Mouse (Mus musculus): Measurements from ENCODE around the gene Ufc1.

The Ufc1 gene

GRCm38 (mm10) chr1:171268341-171268740 lies 26.5 kb downstream of the Ufc1 start:
- DNase-seq: no peak

- DNase-seq: no peak
Observed at GRCm38 (mm10) chr1:171265971-171266744, 28.7 kb downstream of the Ufc1 start.

GRCm38 (mm10) chr1:171263666-171264461 lies 31.0 kb downstream of the Ufc1 start:
- DNase-seq: no peak

GRCm38 (mm10) chr1:171263185-171263611 lies 31.6 kb downstream of the Ufc1 start:
- no peak for DNase-seq

- no peak for DNase-seq
Observed at GRCm38 (mm10) chr1:171262594-171263130, 32.2 kb downstream of the Ufc1 start.

GRCm38 (mm10) chr1:171260316-171260715 lies 34.5 kb downstream of the Ufc1 start:
- DNase-seq: no peak

GRCm38 (mm10) chr1:171258921-171259320 lies 35.9 kb downstream of the Ufc1 start:
- no peak for DNase-seq

- no peak for DNase-seq
Observed at GRCm38 (mm10) chr1:171257781-171258180, 37.0 kb downstream of the Ufc1 start.

GRCm38 (mm10) chr1:171256937-171257548 lies 37.8 kb downstream of the Ufc1 start:
- peak; percentile 55 for DNase-seq

- no peak for DNase-seq
Observed at GRCm38 (mm10) chr1:171256095-171256818, 38.6 kb downstream of the Ufc1 start.

GRCm38 (mm10) chr1:171252415-171252814 lies 42.4 kb downstream of the Ufc1 start:
- no peak for DNase-seq

- no peak for DNase-seq
Observed at GRCm38 (mm10) chr1:171251594-171252324, 43.1 kb downstream of the Ufc1 start.

- DNase-seq: no peak
Observed at GRCm38 (mm10) chr1:171250680-171251593, 43.9 kb downstream of the Ufc1 start, which contains the start of gene Ndufs2. Gene Ndufs2, minus strand, starts transcription at chr1:171251388.

GRCm38 (mm10) chr1:171249913-171250600 lies 44.8 kb downstream of the Ufc1 start, which contains the start of gene Adamts4:
Gene Adamts4, plus strand, starts transcription at chr1:171250421.
- DNase-seq: no peak

- peak; percentile 57 for DNase-seq
Observed at GRCm38 (mm10) chr1:171248386-171249226, 46.2 kb downstream of the Ufc1 start.

GRCm38 (mm10) chr1:171247916-171248315 lies 46.9 kb downstream of the Ufc1 start:
- DNase-seq: peak; percentile 52

GRCm38 (mm10) chr1:171247453-171247841 lies 47.4 kb downstream of the Ufc1 start:
- no peak for DNase-seq

GRCm38 (mm10) chr1:171246709-171247452 lies 47.9 kb downstream of the Ufc1 start:
- peak; percentile 98 for DNase-seq
